14 mouse cellular contexts compared by ENCODE assay signal in genomic region chr11:96338957-96339855, GRCm38 (mm10). TPM values are rescaled to one million over a fixed set of nuclear protein-coding genes. Genes with fewer than 3 reads are reported as not detected.
DNase-seq lines count a peak whose midpoint lies in the region; ATAC-seq and TF ChIP-seq lines count a peak whose summit lies in the region.
"Had no signal": no experiment of that assay in that cellular context is flagged by ENCODE, and none has a peak within 500 bp of the region (broad histone marks: within the 10 kb centered on the region; RNA-seq: fewer than 3 reads in every experiment).

No protein-coding gene starts in this region.

- H3K4me2 ChIP-seq in lung, embryonic 15.5 days = peak overlapping the region; percentile 80
- peak overlapping the region; percentile 82 for H3K4me2 ChIP-seq in kidney, postnatal 0 days (ENCODE audit: low read length)
- H3K4me2 ChIP-seq in stomach, embryonic 16.5 days (ENCODE audit: low read depth, low read length) = peak overlapping the region; percentile 59
- H3K4me2 ChIP-seq: forebrain, embryonic 13.5 days had no signal

- peaks cover 72% of the 10 kb centered on the region for H3K27me3 ChIP-seq in lung, embryonic 15.5 days
- H3K27me3 ChIP-seq in kidney, postnatal 0 days (ENCODE audit: insufficient read depth, low read length) = no peaks in the 10 kb centered on the region
- peaks cover 12% of the 10 kb centered on the region for H3K27me3 ChIP-seq in stomach, embryonic 16.5 days (ENCODE audit: control insufficient read depth, insufficient read depth, low read length)

- no peaks in the 10 kb centered on the region for H3K36me3 ChIP-seq in lung, embryonic 15.5 days
- H3K36me3 ChIP-seq in kidney, postnatal 0 days (ENCODE audit: insufficient read depth, low read length) = peaks cover 3% of the 10 kb centered on the region
- no peaks in the 10 kb centered on the region for H3K36me3 ChIP-seq in stomach, embryonic 16.5 days (ENCODE audit: control insufficient read depth, insufficient read depth, low read length)

- H3K4me3 ChIP-seq in lung, embryonic 15.5 days = peak overlapping the region; percentile 48
- H3K4me3 ChIP-seq in kidney, postnatal 0 days (replicated peaks; ENCODE audit: low read depth, low read length) = no peak overlapping the region
- peak overlapping the region; percentile 17 for H3K4me3 ChIP-seq in stomach, embryonic 16.5 days (replicated peaks; ENCODE audit: low read length)
- no peak overlapping the region for H3K4me3 ChIP-seq in gastrocnemius, adult 2 months
- H3K4me3 ChIP-seq: forebrain, embryonic 13.5 days had no signal

- H3K27ac ChIP-seq in lung, embryonic 15.5 days = peak overlapping the region; percentile 99
- peak overlapping the region; percentile 95 for H3K27ac ChIP-seq in kidney, postnatal 0 days
- H3K27ac ChIP-seq in stomach, embryonic 16.5 days (ENCODE audit: low read length) = peak overlapping the region; percentile 97
- H3K27ac ChIP-seq in gastrocnemius, adult 2 months = no peak overlapping the region
- H3K27ac ChIP-seq: forebrain, embryonic 13.5 days had no signal

- intact Hi-C loops in gastrocnemius, adult 2 months (cut with DNase I) = no loop called here

- peaks cover 46% of the 10 kb centered on the region for H3K4me1 ChIP-seq in lung, embryonic 15.5 days
- H3K4me1 ChIP-seq in kidney, postnatal 0 days (replicated peaks; ENCODE audit: insufficient read depth, low read length) = peaks cover 70% of the 10 kb centered on the region
- peaks cover 47% of the 10 kb centered on the region for H3K4me1 ChIP-seq in stomach, embryonic 16.5 days (ENCODE audit: control insufficient read depth, insufficient read depth, low read length)
- H3K4me1 ChIP-seq: forebrain, embryonic 13.5 days had no signal

- WGBS in lung, embryonic 15.5 days = 27% methylated on average over 7 of the region's 7 CpGs
- 33% methylated on average over 7 of the region's 7 CpGs for WGBS in kidney, postnatal 0 days
- 33% methylated on average over 7 of the region's 7 CpGs for WGBS in stomach, embryonic 16.5 days

- H3K9me3 ChIP-seq in lung, embryonic 15.5 days = no peaks in the 10 kb centered on the region
- no peaks in the 10 kb centered on the region for H3K9me3 ChIP-seq in kidney, postnatal 0 days (replicated peaks; ENCODE audit: low read length)
- H3K9me3 ChIP-seq in stomach, embryonic 16.5 days (replicated peaks; ENCODE audit: control insufficient read depth, low read length) = no peaks in the 10 kb centered on the region
- H3K9me3 ChIP-seq: forebrain, embryonic 13.5 days had no signal

- peak; percentile 34 to 78 for DNase-seq in adrenal gland, adult (ENCODE audit: inconsistent age in 2 of 2, low spot score in 1 of 2)
- no peak for DNase-seq in adrenal gland, postnatal 4 days (ENCODE audit: low spot score in 2 of 2)
- DNase-seq in lung, postnatal 14 days = no peak
- DNase-seq in kidney, postnatal 0 days (ENCODE audit: low spot score) = peak; percentile 32
- DNase-seq in urinary bladder, adult 18-20 months (ENCODE audit: low spot score in 2 of 2) = no peak
- no peak for DNase-seq in gastrocnemius, adult 2 months
- DNase-seq: gastrocnemius, postnatal 36 days; right cerebral cortex, postnatal 14 days; thymus, adult 2 months had no signal

- peak overlapping the region; percentile 32 for H3K9ac ChIP-seq in lung, embryonic 15.5 days
- no peak overlapping the region for H3K9ac ChIP-seq in kidney, postnatal 0 days (ENCODE audit: low read depth, low read length)
- H3K9ac ChIP-seq in stomach, embryonic 16.5 days (ENCODE audit: low read length) = peak overlapping the region; percentile 58
- H3K9ac ChIP-seq: forebrain, embryonic 13.5 days had no signal

- no peak for TF ChIP-seq CTCF in kidney, postnatal 0 days (IDR thresholded peaks at IDR 0.05; ENCODE audit: low read depth)
- no peak for TF ChIP-seq CTCF in gastrocnemius, adult 2 months (IDR thresholded peaks at IDR 0.05)

- ATAC-seq in lung, embryonic 15.5 days (ENCODE audit: borderline replicate concordance, extremely low read depth, low FRiP score, low TSS enrichment) = no peak
- no peak for ATAC-seq in kidney, postnatal 0 days (replicated peaks; ENCODE audit: low FRiP score, low read depth)
- no peak for ATAC-seq in stomach, embryonic 16.5 days (ENCODE audit: insufficient read depth, low FRiP score)
- ATAC-seq: forebrain, embryonic 13.5 days had no signal

RNA-seq across cellular contexts. Expression of gene Hoxb2, which starts 11.1 kb away (rescaled TPM):
- 10 to 100 TPM; 21.0 to 26.0 TPM for total RNA-seq in adrenal gland, postnatal 4 days (2021)
- 36.9 and 39.2 TPM in 2 replicates for polyA plus RNA-seq in lung, embryonic 15.5 days (2015; fragmentation: Nextera tagmentation; extraction: Ambion mirVana)
- polyA plus RNA-seq in kidney, postnatal 0 days (2015; fragmentation: Nextera tagmentation; extraction: Ambion mirVana) = 38.0 and 42.3 TPM in 2 replicates
- 9.1 and 11.5 TPM in 2 replicates for polyA plus RNA-seq in stomach, embryonic 16.5 days (2015; fragmentation: Nextera tagmentation; extraction: Ambion mirVana)
- total RNA-seq in gastrocnemius, adult 2 months (2021) = under 1 TPM; 0.15 to 0.20 TPM
- total RNA-seq: left cerebral cortex, postnatal 10 days had no signal
- polyA plus RNA-seq: forebrain, embryonic 13.5 days had no signal

RNA-seq across cellular contexts. Expression of gene Hoxb3, which starts 16.1 kb away (rescaled TPM):
- 10 to 100 TPM; 40.5 to 44.5 TPM for total RNA-seq in adrenal gland, postnatal 4 days (2021)
- polyA plus RNA-seq in lung, embryonic 15.5 days (2015; fragmentation: Nextera tagmentation; extraction: Ambion mirVana) = 3.0 and 3.8 TPM in 2 replicates
- 3.9 and 4.2 TPM in 2 replicates for polyA plus RNA-seq in kidney, postnatal 0 days (2015; fragmentation: Nextera tagmentation; extraction: Ambion mirVana)
- 0.99 and 1.5 TPM in 2 replicates for polyA plus RNA-seq in stomach, embryonic 16.5 days (2015; fragmentation: Nextera tagmentation; extraction: Ambion mirVana)
- under 1 TPM; 0.22 to 0.51 TPM for total RNA-seq in gastrocnemius, adult 2 months (2021)
- total RNA-seq: left cerebral cortex, postnatal 10 days had no signal
- polyA plus RNA-seq: forebrain, embryonic 13.5 days had no signal

RNA-seq across cellular contexts. Expression of gene Hoxb4, which starts 21.1 kb away (rescaled TPM):
- total RNA-seq in adrenal gland, postnatal 4 days (2021) = 10 to 100 TPM; 19.8 to 22.0 TPM
- 4.3 and 4.4 TPM in 2 replicates for polyA plus RNA-seq in lung, embryonic 15.5 days (2015; fragmentation: Nextera tagmentation; extraction: Ambion mirVana)
- 3.6 and 3.8 TPM in 2 replicates for polyA plus RNA-seq in kidney, postnatal 0 days (2015; fragmentation: Nextera tagmentation; extraction: Ambion mirVana)
- polyA plus RNA-seq in stomach, embryonic 16.5 days (2015; fragmentation: Nextera tagmentation; extraction: Ambion mirVana) = 2.2 and 2.7 TPM in 2 replicates
- total RNA-seq in gastrocnemius, adult 2 months (2021) = under 1 TPM; 0.31 to 0.38 TPM
- total RNA-seq: left cerebral cortex, postnatal 10 days had no signal
- polyA plus RNA-seq: forebrain, embryonic 13.5 days had no signal

RNA-seq across cellular contexts. Expression of gene Hoxb1, which starts 26.3 kb away (rescaled TPM):
- total RNA-seq in adrenal gland, postnatal 4 days (2021) = not detected
- 0.14 TPM in 1 of 2 replicates, not detected in the other for polyA plus RNA-seq in lung, embryonic 15.5 days (2015; fragmentation: Nextera tagmentation; extraction: Ambion mirVana)
- polyA plus RNA-seq in kidney, postnatal 0 days (2015; fragmentation: Nextera tagmentation; extraction: Ambion mirVana) = 0.13 and 0.37 TPM in 2 replicates
- 0.24 TPM in 1 of 2 replicates, not detected in the other for polyA plus RNA-seq in stomach, embryonic 16.5 days (2015; fragmentation: Nextera tagmentation; extraction: Ambion mirVana)
- total RNA-seq in gastrocnemius, adult 2 months (2021) = not detected
- total RNA-seq: gastrocnemius, postnatal 36 days; hematopoietic stem cell, adult 5-6 weeks; left cerebral cortex, postnatal 10 days had no signal
- polyA plus RNA-seq: forebrain, embryonic 13.5 days; thymus, adult 2 months had no signal

RNA-seq across cellular contexts. Expression of gene Hoxb5, which starts 36.1 kb away (rescaled TPM):
- total RNA-seq in adrenal gland, postnatal 4 days (2021) = 10 to 100 TPM; 26.5 to 27.8 TPM
- 46.1 and 54.1 TPM in 2 replicates for polyA plus RNA-seq in lung, embryonic 15.5 days (2015; fragmentation: Nextera tagmentation; extraction: Ambion mirVana)
- 10.2 and 12.9 TPM in 2 replicates for polyA plus RNA-seq in kidney, postnatal 0 days (2015; fragmentation: Nextera tagmentation; extraction: Ambion mirVana)
- 13.8 TPM in 2 replicates for polyA plus RNA-seq in stomach, embryonic 16.5 days (2015; fragmentation: Nextera tagmentation; extraction: Ambion mirVana)
- under 1 TPM; 0.26 to 0.28 TPM for total RNA-seq in gastrocnemius, adult 2 months (2021)
- total RNA-seq: left cerebral cortex, postnatal 10 days had no signal
- polyA plus RNA-seq: forebrain, embryonic 13.5 days had no signal

Comparison
In these comparisons a context has a peak if more than half of its experiments do, and no peak if none do; other contexts are left out.
1. DNase-seq: peak in adrenal gland, adult (2 of 2) and kidney, postnatal 0 days (single experiment); none in adrenal gland, postnatal 4 days (0 of 2), lung, postnatal 14 days (single experiment), urinary bladder, adult 18-20 months (0 of 2) and gastrocnemius, adult 2 months (single experiment).
2. H3K4me3 ChIP-seq: peak in lung, embryonic 15.5 days (single experiment) and stomach, embryonic 16.5 days (single experiment); none in kidney, postnatal 0 days (single experiment) and gastrocnemius, adult 2 months (single experiment).
3. Peak in every context shown above with its lines, with median percentiles within 50 percentile points of each other: H3K4me2 ChIP-seq.